Mouse (Mus musculus): ENCODE results near the gene Gpr1.

GRCm38 (mm10) chr1:63200322-63200721, 14.0 kb downstream of the Gpr1 start:
- TF ChIP-seq CTCF (IDR thresholded peaks at IDR 0.05; ENCODE audit: extremely low read depth, insufficient read depth, insufficient read length, insufficient replicate concordance): no peak
- no peak for TF ChIP-seq POLR2A (IDR thresholded peaks at IDR 0.05; ENCODE audit: low read depth, low read length)

Data from spleen, adult 2 months (tissue).